Mouse (Mus musculus) hindlimb bud, embryonic 11.5 days (tissue): ENCODE measurements around the gene Dgki.
A peak's percentile ranks its signal among the peaks of the same experiment; 100 is the strongest.

Experiments
- DNase-seq: peaks from one replicate; pipeline ENCODE4 v3.0.0-alpha.2; 2012; ENCODE audit warnings: low read depth, low spot score; ENCODE audit errors: extremely low spot score

Gene Dgki

DNA sequence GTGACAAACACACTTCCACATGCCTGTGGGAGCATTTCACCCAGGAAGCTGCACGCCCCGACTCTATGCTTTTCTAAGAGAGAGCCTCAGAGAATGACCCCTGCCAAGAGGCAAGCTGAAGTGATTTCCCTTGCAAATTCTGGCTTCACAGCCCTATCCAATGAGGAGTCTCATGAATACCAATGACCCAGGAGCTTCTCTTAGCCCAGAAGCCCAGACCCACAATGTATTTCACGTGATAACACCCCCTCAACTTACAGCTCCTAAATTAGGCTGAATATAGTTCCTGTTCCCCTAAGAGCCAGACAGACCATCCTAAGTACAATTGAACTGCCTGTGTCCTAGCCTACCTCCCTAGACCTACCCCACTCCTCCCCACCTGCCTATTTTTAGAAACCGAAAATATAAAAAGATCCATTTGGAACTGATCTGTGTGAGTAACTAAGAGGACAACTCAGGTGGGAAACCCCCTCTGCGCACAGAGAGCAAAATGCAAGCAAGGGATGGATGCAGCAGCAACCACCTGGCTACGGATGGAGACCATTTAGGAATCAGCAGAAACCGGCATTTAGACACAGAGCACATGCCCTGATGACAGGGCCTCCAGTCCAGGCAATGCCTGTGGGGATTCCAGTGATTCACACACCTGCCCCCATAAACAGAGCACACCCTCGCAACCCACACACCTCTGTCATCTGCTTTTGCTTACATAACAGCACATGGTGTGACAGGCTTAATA is 2.1 kb downstream of the Dgki start:
- no peak for DNase-seq

DNA sequence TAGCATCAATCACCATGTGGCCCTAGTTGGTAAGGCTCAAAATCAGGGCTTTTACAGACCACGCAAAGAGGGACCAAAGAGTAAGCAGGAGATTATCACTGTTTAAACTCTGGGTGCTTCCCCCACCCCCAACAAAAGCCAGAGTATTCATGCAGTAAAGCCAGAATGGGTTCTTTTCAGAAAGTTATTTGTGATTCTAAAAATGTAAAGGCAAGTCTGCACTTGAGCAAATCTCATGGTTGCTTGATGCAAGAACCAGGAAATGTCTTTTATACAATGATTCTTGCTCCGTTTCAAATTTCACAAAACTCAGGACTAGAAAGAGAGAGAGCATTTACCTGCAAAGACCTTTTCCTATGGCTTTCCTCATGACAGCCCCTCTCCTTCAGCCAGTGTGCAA is 7.9 kb downstream of the Dgki start:
- DNase-seq: no peak

DNA sequence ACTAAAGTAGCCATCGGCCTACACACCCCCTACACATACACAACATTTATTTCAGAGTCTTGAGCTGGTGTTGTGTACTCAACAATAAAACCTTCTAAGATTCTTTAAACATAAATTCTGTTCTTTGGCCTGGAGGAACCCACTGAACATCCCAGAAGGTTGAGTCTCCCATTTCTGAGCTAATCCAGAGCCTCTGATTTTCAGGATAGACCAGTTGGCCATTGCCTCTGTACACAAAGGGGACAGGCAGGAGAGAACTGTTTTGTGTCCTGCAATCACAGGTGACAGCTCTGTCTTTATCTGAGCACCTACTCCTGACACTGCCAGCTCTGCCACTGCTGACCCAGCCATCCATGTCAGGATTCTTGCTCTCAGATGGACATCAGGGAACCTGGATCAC is 8.8 kb downstream of the Dgki start:
- no peak for DNase-seq

DNA sequence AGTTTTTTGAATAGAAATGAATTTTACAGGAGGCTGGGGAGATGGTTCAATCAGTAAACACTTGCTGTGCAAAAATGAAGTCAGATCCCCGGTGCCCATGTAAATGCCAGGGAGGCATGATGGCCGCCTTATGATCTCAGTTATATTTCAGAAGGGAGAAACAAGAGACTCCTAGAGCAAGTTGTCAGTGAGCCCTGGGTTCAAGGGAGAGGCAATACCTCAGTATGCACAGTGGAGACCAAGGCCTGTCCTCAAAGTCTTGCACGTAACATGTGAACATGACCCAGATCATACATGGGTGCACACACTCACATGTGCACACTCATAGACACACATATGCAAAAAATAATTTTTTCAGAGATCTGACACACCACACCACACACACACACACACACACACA is 9.3 kb downstream of the Dgki start:
- no peak for DNase-seq

DNA sequence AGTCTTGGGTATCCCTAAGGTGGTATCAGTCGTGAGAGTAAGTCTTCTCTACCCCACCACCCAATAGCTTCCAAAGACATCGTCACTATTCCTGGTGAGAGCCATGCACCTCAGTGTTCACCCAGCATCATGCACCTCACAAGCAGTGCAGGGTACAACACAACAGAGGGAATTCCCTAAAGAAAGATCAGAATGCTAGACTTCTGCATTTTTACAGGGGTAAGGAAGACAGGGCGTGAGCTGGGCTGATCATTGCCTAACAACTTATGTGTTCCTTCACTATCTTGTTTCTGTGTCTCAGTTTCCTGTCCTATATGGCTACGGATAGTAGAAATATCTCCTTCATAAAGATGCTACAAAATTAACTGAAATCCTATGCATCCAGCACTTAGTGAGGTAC is 13.8 kb downstream of the Dgki start:
- DNase-seq: no peak

DNA sequence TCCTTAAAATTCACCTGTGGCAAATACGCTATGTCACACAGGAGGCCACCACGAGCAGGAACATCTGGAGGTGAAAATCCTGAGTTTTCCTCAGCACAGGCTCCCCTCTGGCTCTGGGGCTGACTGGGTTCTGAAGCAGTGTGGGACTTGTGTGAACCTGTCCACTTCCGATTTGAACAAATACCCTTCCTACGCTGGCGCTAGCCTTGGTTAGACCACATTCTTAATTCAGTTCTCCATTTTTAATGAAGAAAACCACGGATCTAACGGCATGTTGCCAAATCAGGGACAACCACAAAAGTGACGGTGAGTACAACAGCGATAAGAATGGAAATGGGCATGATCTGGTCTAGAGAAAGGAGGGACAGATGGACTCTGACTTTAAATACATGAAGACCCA is 15.1 kb downstream of the Dgki start:
- DNase-seq: no peak

DNA sequence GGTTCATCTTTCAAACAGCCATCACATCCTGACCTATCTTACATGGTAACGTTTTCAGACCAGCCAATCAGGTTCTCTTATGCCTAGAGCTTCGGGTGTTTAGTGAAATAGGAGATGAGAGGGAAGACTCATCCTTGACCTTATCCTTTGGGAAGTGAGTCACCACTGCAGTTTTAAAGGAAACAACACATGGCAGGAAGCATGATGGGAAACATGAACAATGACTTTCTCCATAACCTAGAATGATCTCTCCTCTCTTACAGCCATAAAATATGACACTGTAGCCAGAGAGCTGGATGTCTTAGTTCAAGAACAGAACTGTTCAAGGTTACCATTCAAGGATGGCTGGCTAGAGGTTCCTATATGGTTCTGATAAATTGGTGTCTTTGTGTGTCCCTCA is 16.6 kb downstream of the Dgki start:
- DNase-seq: no peak

DNA sequence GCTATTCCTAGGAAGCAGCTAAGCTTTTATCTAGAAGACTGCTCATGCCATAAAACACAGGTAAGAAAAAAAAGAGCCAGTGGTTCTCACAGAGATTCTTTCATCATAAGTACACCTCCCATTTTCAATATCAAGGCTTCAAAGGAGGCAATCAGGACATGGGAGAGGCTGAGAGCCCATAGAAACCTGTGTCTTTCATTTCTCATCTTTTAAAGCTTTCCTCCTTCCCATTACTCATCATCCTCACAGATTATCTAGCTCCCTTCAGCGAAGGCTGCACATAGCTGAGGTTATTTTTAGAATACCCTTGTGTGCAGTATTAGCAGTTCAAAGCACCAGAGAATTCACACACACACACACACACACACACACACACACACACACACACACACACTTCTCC is 17.3 kb downstream of the Dgki start:
- DNase-seq: no peak

DNA sequence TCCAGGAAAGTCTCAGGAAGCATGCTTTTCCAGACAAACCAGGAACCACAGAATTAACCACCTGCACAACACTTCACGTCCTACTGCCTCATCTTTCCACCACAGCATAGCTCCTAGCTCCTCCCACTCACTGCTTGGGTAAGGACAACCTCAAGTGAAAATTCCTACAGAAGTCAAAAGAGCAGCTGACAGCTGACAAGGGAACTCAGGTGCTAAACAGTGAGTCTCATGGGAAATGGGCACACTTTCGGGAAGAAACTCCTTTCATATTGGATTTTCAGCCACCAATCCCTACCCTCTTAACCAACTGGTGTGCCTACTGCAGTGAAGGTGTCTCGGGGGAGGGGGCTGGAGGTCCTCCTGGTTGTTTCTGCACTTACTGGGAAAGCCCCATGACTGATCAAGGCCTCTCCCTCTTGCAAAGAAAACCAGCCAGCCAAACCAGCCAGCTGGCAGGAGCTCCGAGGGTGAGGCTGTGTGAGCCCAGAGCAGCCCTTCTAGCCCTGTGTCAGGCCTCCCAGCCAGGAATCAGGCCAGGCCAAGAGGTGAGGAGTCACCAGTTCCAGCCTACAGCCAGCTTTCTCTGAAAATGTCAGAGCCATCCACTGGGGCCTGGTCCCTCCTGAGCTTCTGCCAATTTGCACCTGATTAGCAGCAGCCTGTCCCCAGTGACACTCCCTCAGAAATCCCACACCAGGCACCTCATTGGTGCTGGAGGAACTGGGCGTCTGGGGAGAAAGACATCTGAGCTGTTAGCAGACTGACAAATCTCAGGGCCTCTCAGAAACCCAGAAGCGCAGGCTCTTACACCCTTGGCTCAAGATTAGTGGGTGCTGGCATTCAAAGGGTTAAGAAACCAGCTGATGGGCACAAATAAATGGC is 22.9 kb downstream of the Dgki start:
- no peak for DNase-seq

DNA sequence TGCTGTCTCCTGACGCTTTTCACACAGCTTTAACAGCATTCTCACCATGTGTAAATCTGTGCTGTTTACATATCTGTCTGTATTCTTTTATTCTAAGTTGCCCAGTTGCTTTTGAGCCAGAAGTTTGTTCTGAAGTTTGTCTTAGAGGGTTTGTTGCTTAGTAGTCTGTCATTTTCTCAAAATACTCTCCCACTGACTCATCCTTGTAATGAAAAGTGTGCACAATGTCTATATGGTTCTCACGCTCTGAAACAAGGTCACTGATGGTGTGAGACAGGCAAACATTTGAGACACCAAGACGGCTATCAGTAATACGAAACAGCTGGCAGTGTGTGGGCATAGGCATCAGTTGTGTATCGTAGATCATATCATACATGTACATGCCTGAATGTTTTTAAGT is 23.8 kb downstream of the Dgki start:
- DNase-seq: no peak

DNA sequence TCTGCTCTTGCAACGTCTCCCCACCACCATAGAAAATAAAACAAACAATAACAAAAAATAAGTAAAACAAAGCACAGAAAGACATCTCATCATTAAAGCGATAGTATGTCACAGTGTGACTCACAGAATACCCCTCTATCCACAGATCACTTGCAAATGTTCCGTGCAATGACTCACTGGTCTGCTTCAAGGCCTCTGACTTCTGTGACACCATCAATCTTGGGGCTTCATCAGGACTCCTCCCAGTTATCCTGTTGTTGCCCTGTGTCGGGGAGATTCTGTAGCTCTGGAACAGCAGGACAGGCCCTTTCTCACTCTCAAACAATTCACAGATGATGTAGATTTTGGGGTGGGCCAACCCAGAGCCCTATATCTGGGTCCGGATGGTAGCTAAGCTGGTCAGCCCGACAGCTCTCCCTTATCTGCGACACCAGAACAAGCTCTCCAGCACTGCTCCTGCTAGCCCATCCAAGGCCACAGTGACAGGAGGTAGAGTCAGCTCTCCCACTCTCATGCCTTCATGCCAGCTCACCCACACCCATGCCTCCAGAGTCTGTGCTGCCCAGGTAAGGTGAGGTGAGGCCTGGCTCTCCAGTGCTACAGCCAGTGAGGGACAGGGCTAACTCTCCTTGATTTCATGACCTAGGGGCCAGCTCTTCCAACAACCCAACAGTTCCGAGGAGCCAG is 28.9 kb downstream of the Dgki start:
- DNase-seq: no peak

DNA sequence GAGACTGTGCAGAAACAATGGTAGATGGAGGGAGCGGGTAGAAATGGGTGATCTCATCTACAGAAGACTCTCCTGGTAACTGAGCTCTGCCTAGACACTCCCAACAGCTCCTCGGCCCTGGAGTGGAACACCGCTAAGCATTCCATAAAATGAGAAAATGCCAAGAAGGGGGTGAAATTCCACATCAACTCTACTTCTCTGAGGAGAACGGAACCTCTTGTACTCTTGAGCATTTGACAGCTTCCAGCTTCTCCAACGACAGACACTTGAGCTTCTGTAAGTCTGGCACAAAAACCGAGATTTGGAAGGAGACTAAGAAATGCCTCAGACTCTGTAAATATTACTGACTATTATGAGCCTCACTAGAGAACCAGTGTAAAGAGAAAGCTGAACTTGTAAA is 31.4 kb downstream of the Dgki start:
- DNase-seq: no peak

DNA sequence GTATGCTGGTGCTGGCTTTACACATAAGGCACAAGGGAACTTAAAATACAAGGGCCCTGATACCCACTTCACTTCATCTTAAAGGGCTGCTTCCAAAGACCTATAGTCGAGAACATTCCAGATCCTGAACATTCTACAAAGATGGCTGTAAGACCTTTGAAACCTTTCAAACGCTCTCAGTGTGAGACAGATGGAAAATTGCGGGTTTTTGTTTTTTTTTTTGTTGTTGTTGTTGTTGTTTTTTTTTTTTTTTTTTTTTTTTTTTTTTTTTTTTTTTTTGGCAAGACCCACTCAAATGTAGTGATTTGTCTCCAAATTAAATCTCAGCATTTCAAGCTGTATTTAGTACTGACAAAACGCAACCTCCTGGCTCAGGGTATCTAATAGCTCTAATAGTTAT is 32.0 kb downstream of the Dgki start:
- DNase-seq: no peak

DNA sequence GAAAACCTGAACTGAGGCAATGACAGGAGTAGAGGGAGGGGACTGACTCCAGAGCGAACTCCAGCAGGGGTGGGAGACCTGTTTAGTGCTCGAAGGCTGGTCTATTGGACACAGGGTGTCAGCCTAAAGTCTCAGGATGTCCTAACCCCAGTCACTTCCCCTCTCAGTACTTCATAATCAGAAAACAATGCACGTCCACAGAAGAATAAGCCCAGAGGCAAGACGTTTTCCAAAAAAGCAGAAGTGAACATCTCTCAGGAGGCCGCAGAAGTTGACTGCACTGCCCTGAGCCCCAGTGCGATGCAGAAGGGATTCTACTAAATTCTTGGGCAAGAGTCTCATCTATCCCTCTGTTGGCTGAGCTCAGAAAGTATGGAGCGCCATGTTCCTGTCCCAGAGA is 37.5 kb downstream of the Dgki start:
- DNase-seq: no peak

DNA sequence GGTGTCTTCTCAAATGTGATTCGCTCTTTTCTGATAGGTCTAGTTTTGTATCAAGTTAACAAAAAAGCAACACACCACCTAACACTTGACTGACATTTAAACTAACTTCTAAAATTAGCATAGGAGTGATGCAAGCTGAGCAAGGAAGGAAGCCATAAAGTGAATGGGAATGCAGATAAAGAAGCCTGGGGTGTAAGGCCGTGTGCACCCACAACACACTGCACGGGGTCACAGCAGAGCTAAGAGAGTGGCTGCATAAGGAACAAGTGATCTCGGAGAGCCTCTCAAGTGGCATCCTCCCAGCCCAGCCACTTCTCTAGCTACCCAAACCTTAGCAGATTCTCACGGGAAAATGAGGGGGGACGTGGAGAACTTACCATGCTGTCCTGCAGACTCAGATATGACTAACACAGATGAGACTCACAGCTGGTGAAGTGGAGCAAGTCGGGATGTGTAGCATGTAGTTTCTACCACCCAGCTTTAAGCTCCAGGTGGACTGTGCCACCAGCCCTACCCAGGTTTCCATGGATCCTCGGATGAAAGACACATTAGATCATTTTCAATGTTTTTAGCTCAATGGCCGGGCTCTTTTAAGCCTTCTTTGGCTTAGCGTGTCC is 38.6 kb downstream of the Dgki start:
- no peak for DNase-seq

DNA sequence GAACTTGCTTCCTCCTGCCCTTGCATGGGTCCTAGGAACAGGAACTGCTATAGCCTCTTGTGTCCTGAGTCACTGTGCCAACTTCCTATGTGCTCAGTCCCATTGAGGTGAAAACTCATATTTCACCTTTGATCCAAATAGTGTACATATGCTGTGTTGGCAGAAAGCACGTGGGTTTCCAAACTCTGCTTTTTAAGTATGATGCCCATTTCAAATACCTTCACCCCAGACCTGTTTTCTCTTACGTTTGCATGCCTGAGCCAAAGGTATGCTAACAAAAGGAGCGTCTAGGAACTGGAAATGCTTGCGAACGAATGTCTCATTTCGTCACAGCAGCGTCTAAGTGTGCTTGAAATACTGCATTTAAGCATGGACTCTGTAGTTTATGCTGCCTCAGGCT is 41.3 kb downstream of the Dgki start:
- DNase-seq: no peak

DNA sequence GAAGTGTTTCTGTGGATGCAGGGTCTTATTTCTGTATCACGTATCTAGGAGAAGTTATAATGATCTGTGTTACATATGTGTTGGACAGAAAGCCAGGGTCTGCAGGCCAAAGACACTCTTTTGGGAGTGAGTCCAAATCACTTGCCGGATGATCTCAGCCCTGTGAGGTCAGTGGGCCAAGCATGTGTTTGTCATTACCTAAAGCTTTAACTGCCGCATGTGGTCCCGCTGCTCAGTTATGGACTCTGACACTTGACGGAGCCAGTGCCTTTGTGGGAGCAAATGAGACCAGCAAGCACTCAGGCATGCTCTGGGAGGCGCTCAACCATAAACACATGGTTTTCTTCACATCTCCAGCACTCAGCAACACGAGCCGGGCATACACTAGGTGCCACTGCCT is 45.8 kb downstream of the Dgki start:
- DNase-seq: peak; percentile 68

DNA sequence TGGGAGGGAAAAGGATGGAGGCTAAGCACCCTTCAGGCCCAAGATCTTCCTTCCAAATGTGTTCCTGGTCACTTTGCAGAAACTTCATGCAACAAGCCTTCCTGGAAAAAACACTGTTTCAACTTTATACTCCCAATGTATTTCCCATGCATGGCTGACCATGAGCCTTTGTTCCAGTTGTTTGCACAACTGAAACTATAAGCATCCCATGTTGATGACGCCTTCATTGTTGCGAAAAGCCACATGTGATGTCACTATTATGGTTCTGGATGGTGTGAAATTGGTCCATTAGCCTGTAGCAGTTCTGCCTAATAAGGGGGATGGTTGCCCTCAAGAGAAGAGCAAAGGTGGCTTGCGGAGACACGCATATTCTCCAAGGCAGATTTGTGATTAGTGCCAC is 47.4 kb downstream of the Dgki start:
- no peak for DNase-seq

DNA sequence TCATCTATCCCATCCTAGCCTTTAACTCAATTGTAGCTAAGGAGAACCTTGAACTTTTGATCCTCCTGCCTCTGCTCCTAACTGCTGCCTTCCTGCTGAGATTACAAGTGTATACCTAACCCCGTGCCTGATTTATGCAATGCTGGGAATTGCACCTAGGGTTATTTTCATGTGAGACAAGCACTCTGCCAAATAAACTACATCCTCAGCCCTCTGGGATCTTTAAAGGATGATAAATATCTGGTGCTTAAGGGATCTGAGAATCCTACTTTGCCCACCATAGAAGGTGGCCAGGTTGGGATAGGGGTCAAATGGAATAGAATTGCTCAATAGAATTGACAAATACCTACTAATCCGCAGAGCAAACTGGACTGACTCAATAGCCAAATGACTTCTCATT is 49.3 kb downstream of the Dgki start:
- no peak for DNase-seq

DNA sequence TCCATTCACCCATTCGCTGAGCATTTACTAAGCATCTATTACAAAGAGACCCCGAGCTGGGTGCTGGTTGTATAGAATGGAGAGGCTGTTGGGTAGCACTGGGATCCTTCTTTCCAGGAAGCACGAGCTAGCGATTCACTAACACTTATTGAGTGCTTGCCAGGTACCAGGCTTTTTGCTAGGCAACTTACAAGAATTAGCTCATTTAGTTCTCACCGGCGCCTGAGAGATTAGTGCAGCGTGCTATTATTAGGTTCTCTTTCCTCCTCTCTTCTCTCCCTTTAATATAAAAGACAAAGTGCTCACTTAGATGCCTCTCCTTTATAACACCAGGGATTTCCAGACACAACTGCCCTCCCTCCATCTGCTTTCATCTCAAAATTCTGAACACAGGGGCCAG is 54.2 kb downstream of the Dgki start:
- no peak for DNase-seq

DNA sequence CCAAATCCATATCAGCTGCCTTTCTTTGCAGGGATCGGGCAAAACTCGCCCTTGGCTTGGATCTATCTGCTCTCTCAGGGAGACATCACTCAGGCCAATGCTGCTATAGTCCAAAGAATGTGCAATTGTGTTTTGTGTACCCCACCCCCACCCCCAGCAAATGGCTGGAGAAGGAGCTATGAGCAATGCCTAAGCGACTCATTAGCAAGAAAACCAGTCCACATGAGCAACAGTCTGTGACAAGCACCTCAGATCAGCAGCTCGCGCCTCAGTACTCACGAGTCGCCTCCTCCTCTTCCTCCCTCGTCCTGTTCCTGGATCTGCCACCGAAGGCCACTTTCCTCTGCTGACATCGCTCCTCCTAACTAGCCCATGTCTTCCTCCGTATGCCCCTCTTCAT is 55.9 kb downstream of the Dgki start:
- no peak for DNase-seq

DNA sequence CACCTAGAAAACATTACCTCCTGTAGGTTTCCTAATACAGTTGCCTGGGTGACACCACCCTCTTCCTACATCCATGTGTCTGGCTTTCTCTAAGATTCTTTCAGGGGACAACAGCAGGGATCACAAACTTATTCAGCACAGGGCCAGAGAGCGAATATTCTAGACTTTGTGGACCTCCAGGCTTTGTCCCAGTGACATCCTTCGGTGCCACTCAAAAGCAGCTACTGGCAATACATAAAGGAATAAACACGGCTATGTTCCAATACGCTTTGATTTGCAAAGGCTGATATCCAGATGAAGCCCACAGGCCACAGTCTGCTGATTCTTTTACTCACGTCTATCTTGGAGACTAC is 57.2 kb downstream of the Dgki start:
- no peak for DNase-seq
